Mouse (Mus musculus) megakaryocyte, embryonic 14.5 days (primary cell): ENCODE measurements at regions not wholly inside any gene's neighbourhood (a gene's known extent, or its start where the extent isn't known, plus 50 kb on each side); places are given as distances from the start of the nearest gene placed in this dataset.

Experiments used
- FLI1 ChIP-seq: IDR thresholded peaks from 2 replicates; pipeline ENCODE4 v1.6.1; 2012; ENCODE audit warnings: low read length, inconsistent platforms, mixed read lengths
- GATA1 ChIP-seq: IDR thresholded peaks from 3 replicates; pipeline ENCODE4 v1.6.1; 2012; ENCODE audit warnings: mixed read lengths, low read length, inconsistent platforms, borderline replicate concordance

DNA sequence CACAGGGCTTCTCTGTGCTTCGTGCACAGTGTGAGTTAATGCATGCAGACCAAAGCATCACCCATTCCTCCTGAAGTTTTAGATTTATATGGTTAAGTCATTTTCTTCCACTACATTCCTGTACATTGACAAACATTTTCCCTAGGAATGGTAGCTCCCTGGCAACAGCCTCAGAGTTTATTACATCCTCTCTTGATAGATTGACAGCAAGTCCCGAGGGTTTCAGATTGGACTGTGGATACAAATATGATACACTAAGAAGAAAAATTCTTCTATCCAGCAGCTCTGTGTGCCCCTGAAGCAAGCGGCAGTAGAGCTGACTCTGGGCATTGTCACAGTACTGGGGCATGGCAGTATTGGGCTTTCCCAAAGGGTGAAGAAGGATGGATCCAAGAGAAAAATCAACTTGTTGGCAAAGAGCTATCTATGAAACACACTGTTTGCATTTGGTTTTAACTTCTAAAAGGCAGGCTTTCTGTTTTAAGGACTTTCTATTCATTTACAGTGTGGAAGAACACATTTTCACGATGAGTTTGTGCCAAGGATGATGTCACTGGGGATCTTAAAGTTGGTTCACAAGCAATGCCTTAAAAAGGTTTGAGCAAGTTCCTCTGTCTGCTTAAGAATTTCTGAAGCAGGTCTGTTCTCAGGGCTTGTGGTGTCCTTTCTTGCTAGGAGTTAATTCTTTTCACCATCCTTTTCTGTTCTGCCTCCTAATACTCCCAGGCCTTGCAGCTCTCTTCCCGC, 265.2 kb downstream of the Cd47 start:
- TF ChIP-seq FLI1 (no peak), GATA1 (no peak)
